Mouse (Mus musculus) granulocyte monocyte progenitor cell, adult 5-6 weeks (primary cell): ENCODE measurements around the gene Aqp5. TPM values are rescaled to one million over a fixed set of nuclear protein-coding genes. Genes with fewer than 3 reads are reported as not detected.
A peak's percentile ranks its signal among the peaks of the same experiment; 100 is the strongest.

Experiments
- ATAC-seq: replicated peaks from 2 replicates; pipeline ENCODE4 v1.8.0; 2016; ENCODE audit warnings: mild to moderate bottlenecking, moderate TSS enrichment, inconsistent platforms; ENCODE audit not compliant: poor library complexity, severe bottlenecking
- total RNA-seq, 2 experiments: library from RNA; stranded (forward) in 1 of 2; stranded (reverse) in 1 of 2; fragments of 200-712, 200-1000 nt in 1 of 2; fragments of >200 nt in 1 of 2; fragmentation: Nextera tagmentation in 1 of 2; gene quantifications; 2 replicates each; pipeline ENCODE4 v1.2.3; 2014 to 2017

Gene Aqp5
- total RNA-seq, 2 experiments from 2014 or later, result not detected

GRCm38 (mm10) chr15:99622063-99622462 lies 31.5 kb downstream of the Aqp5 start:
- no peak for ATAC-seq

- 0 out of 2 replicates have a peak, but pooled peaks have one; percentile 30 for ATAC-seq
Observed at GRCm38 (mm10) chr15:99631618-99632017, 41.0 kb downstream of the Aqp5 start.

GRCm38 (mm10) chr15:99634702-99635101 lies 44.1 kb downstream of the Aqp5 start:
- peak; percentile 27; the same call in 1 of the 2 replicates for ATAC-seq

- no peak for ATAC-seq
Observed at GRCm38 (mm10) chr15:99637405-99638123, 47.0 kb downstream of the Aqp5 start.

GRCm38 (mm10) chr15:99638124-99638485 lies 47.5 kb downstream of the Aqp5 start:
- ATAC-seq, result no peak

GRCm38 (mm10) chr15:99642622-99643021 lies 52.0 kb downstream of the Aqp5 start:
- ATAC-seq, result peak; percentile 99

GRCm38 (mm10) chr15:99643832-99644231 lies 53.2 kb downstream of the Aqp5 start:
- no peak for ATAC-seq

Other genes with a start within 250 kb of the Aqp5 start
- 18.0 and 22.5 TPM in 2 replicates for gene Fmnl3, start 220.3 kb upstream of the Aqp5 start, total RNA-seq (2014; fragmentation: Nextera tagmentation)
- 20.7 and 23.8 TPM in 2 replicates for gene Fmnl3, start 220.3 kb upstream of the Aqp5 start, total RNA-seq (2017)
- 383 and 409 TPM in 2 replicates for gene Tmbim6, start 197.9 kb upstream of the Aqp5 start, total RNA-seq (2014; fragmentation: Nextera tagmentation)
- 163 and 164 TPM in 2 replicates for gene Tmbim6, start 197.9 kb upstream of the Aqp5 start, total RNA-seq (2017)
- gene Nckap5l, start 133.0 kb upstream of the Aqp5 start, total RNA-seq (2014; fragmentation: Nextera tagmentation), result 5.0 and 13.4 TPM in 2 replicates
- gene Nckap5l, start 133.0 kb upstream of the Aqp5 start, total RNA-seq (2017), result 0.26 and 7.5 TPM in 2 replicates
- gene Bcdin3d, start 116.1 kb upstream of the Aqp5 start, total RNA-seq (2014; fragmentation: Nextera tagmentation), result 3.1 and 3.6 TPM in 2 replicates
- gene Bcdin3d, start 116.1 kb upstream of the Aqp5 start, total RNA-seq (2017), result 2.9 and 4.2 TPM in 2 replicates
- gene Faim2, start 62.6 kb upstream of the Aqp5 start, total RNA-seq (2014; fragmentation: Nextera tagmentation), result not detected in 2 replicates
- 0.17 TPM in 1 of 2 replicates, not detected in the other for gene Faim2, start 62.6 kb upstream of the Aqp5 start, total RNA-seq (2017)
- not detected in 2 replicates for gene Aqp2, start 11.7 kb upstream of the Aqp5 start, total RNA-seq (2014; fragmentation: Nextera tagmentation)
- not detected in 2 replicates for gene Aqp2, start 11.7 kb upstream of the Aqp5 start, total RNA-seq (2017)
- not detected in 2 replicates for gene Aqp6, start 10.6 kb downstream of the Aqp5 start, total RNA-seq (2014; fragmentation: Nextera tagmentation)
- gene Aqp6, start 10.6 kb downstream of the Aqp5 start, total RNA-seq (2017), result not detected in 2 replicates
- 47.0 and 75.5 TPM in 2 replicates for gene Racgap1, start 60.9 kb downstream of the Aqp5 start, total RNA-seq (2014; fragmentation: Nextera tagmentation)
- 76.4 and 80.0 TPM in 2 replicates for gene Racgap1, start 60.9 kb downstream of the Aqp5 start, total RNA-seq (2017)
- not detected in 2 replicates for gene Asic1, start 79.6 kb downstream of the Aqp5 start, total RNA-seq (2014; fragmentation: Nextera tagmentation)
- gene Asic1, start 79.6 kb downstream of the Aqp5 start, total RNA-seq (2017), result not detected in 2 replicates
- gene Smarcd1, start 111.3 kb downstream of the Aqp5 start, total RNA-seq (2014; fragmentation: Nextera tagmentation), result 29.8 and 34.7 TPM in 2 replicates
- gene Smarcd1, start 111.3 kb downstream of the Aqp5 start, total RNA-seq (2017), result 16.3 and 28.0 TPM in 2 replicates
- gene Gm17349, start 114.7 kb downstream of the Aqp5 start, total RNA-seq (2014; fragmentation: Nextera tagmentation), result not detected in 2 replicates
- gene Gm17349, start 114.7 kb downstream of the Aqp5 start, total RNA-seq (2017), result not detected in 2 replicates
- 0.68 and 0.86 TPM in 2 replicates for gene Gpd1, start 126.7 kb downstream of the Aqp5 start, total RNA-seq (2014; fragmentation: Nextera tagmentation)
- gene Gpd1, start 126.7 kb downstream of the Aqp5 start, total RNA-seq (2017), result 0.10 and 0.34 TPM in 2 replicates
- 57.0 and 57.1 TPM in 2 replicates for gene Cox14, start 134.8 kb downstream of the Aqp5 start, total RNA-seq (2014; fragmentation: Nextera tagmentation)
- gene Cox14, start 134.8 kb downstream of the Aqp5 start, total RNA-seq (2017), result 38.9 and 47.3 TPM in 2 replicates
- 34.8 and 58.3 TPM in 2 replicates for gene Cers5, start 182.1 kb downstream of the Aqp5 start, total RNA-seq (2014; fragmentation: Nextera tagmentation)
- 17.9 and 24.5 TPM in 2 replicates for gene Cers5, start 182.1 kb downstream of the Aqp5 start, total RNA-seq (2017)